Comparison of ENCODE assay signal across 10 mouse cellular contexts in genomic region chr11:97802495-97802894, GRCm38 (mm10). TPM values are rescaled to one million over a fixed set of nuclear protein-coding genes. Genes with fewer than 3 reads are reported as not detected.
DNase-seq lines count a peak whose midpoint lies in the region; ATAC-seq and TF ChIP-seq lines count a peak whose summit lies in the region.
"Had no signal": no experiment of that assay in that cellular context is flagged by ENCODE, and none has a peak within 500 bp of the region (broad histone marks: within the 10 kb centered on the region; RNA-seq: fewer than 3 reads in every experiment).

No protein-coding gene starts in this region.

- TF ChIP-seq POLR2A in bone marrow macrophage, adult 2 months (IDR thresholded peaks at IDR 0.05; ENCODE audit: borderline replicate concordance, low read depth, low read length), result no peak

- H3K9ac ChIP-seq in hindbrain, embryonic 13.5 days, result no peak overlapping the region
- no peak overlapping the region for H3K9ac ChIP-seq in hindbrain, embryonic 11.5 days (ENCODE audit: low read depth, low read length)
- no peak overlapping the region for H3K9ac ChIP-seq in hindbrain, embryonic 14.5 days
- H3K9ac ChIP-seq in midbrain, embryonic 14.5 days (replicated peaks; ENCODE audit: low read length), result 0 out of 2 replicates have a peak overlapping the region, but pooled peaks have one; percentile 4

- H3K4me1 ChIP-seq in hindbrain, embryonic 13.5 days (replicated peaks), result peaks cover 67% of the 10 kb centered on the region
- peaks cover 19% of the 10 kb centered on the region for H3K4me1 ChIP-seq in hindbrain, embryonic 11.5 days (replicated peaks; ENCODE audit: control insufficient read depth, insufficient read depth, low read length)
- peaks cover 46% of the 10 kb centered on the region for H3K4me1 ChIP-seq in bone marrow macrophage, adult 2 months (ENCODE audit: control insufficient read depth, insufficient read depth, low read length)
- peaks cover 53% of the 10 kb centered on the region for H3K4me1 ChIP-seq in hindbrain, embryonic 14.5 days (replicated peaks; ENCODE audit: control insufficient read depth, insufficient read depth, low read length)
- peaks cover 47% of the 10 kb centered on the region for H3K4me1 ChIP-seq in midbrain, embryonic 14.5 days (ENCODE audit: control insufficient read depth, insufficient read depth, low read length)

- H3K36me3 ChIP-seq in hindbrain, embryonic 13.5 days, result peaks cover 8% of the 10 kb centered on the region
- H3K36me3 ChIP-seq in hindbrain, embryonic 11.5 days (ENCODE audit: control insufficient read depth, insufficient read depth, low read length), result 0 out of 2 replicates have a peak, but pooled peaks cover 2% of the 10 kb centered on the region
- peaks cover 7% of the 10 kb centered on the region for H3K36me3 ChIP-seq in hindbrain, embryonic 14.5 days (replicated peaks; ENCODE audit: control insufficient read depth, insufficient read depth)
- peaks cover 8% of the 10 kb centered on the region for H3K36me3 ChIP-seq in midbrain, embryonic 14.5 days (ENCODE audit: control insufficient read depth, insufficient read depth, low read length)

- no peaks in the 10 kb centered on the region for H3K9me3 ChIP-seq in hindbrain, embryonic 13.5 days
- H3K9me3 ChIP-seq in hindbrain, embryonic 11.5 days (ENCODE audit: control insufficient read depth, low read length), result no peaks in the 10 kb centered on the region
- no peaks in the 10 kb centered on the region for H3K9me3 ChIP-seq in hindbrain, embryonic 14.5 days (ENCODE audit: control insufficient read depth, low read length)
- H3K9me3 ChIP-seq in midbrain, embryonic 14.5 days (ENCODE audit: control insufficient read depth, low read length), result no peaks in the 10 kb centered on the region

- no peak for ATAC-seq in hindbrain, embryonic 13.5 days (ENCODE audit: low FRiP score)
- no peak for ATAC-seq in hindbrain, embryonic 11.5 days (ENCODE audit: low FRiP score)
- ATAC-seq in hindbrain, embryonic 14.5 days (ENCODE audit: low FRiP score), result no peak
- ATAC-seq in midbrain, embryonic 14.5 days (ENCODE audit: low FRiP score, low TSS enrichment), result no peak

- H3K4me3 ChIP-seq in hindbrain, embryonic 13.5 days, result no peak overlapping the region; the same call in 1 of the 2 replicates
- no peak overlapping the region for H3K4me3 ChIP-seq in hindbrain, embryonic 11.5 days (ENCODE audit: low read depth, low read length)
- H3K4me3 ChIP-seq in bone marrow macrophage, adult 2 months (ENCODE audit: insufficient read depth, low read length), result no peak overlapping the region
- H3K4me3 ChIP-seq in hindbrain, embryonic 14.5 days (replicated peaks; ENCODE audit: low read length), result no peak overlapping the region
- peak overlapping the region; percentile 90; the same call in 1 of the 2 replicates for H3K4me3 ChIP-seq in midbrain, embryonic 14.5 days (replicated peaks; ENCODE audit: low read depth, low read length)

- TF ChIP-seq CTCF in bone marrow macrophage, adult 2 months (IDR thresholded peaks at IDR 0.05; ENCODE audit: low read depth, low read length), result no peak

- WGBS in hindbrain, embryonic 13.5 days, result 44% methylated on average over 6 of the region's 6 CpGs
- 50% methylated on average over 6 of the region's 6 CpGs for WGBS in hindbrain, embryonic 11.5 days
- 53% methylated on average over 5 of the region's 6 CpGs for WGBS in hindbrain, embryonic 14.5 days
- WGBS in midbrain, embryonic 14.5 days, result 50% methylated on average over 6 of the region's 6 CpGs

- no peaks in the 10 kb centered on the region for H3K27me3 ChIP-seq in hindbrain, embryonic 13.5 days
- no peaks in the 10 kb centered on the region for H3K27me3 ChIP-seq in hindbrain, embryonic 11.5 days (ENCODE audit: control insufficient read depth, insufficient read depth, low read length)
- H3K27me3 ChIP-seq in hindbrain, embryonic 14.5 days (ENCODE audit: control insufficient read depth, insufficient read depth, low read length), result no peaks in the 10 kb centered on the region
- H3K27me3 ChIP-seq in midbrain, embryonic 14.5 days (ENCODE audit: control insufficient read depth, insufficient read depth, low read length), result no peaks in the 10 kb centered on the region

- peak overlapping the region; percentile 87 for H3K4me2 ChIP-seq in hindbrain, embryonic 13.5 days
- no peak overlapping the region for H3K4me2 ChIP-seq in hindbrain, embryonic 11.5 days (replicated peaks; ENCODE audit: low read depth, low read length)
- peak overlapping the region; percentile 91 for H3K4me2 ChIP-seq in hindbrain, embryonic 14.5 days (replicated peaks)
- peak overlapping the region; percentile 72 for H3K4me2 ChIP-seq in midbrain, embryonic 14.5 days (ENCODE audit: low read length)

- no peak for DNase-seq in hindbrain, embryonic 11.5 days (ENCODE audit: low spot score)
- DNase-seq in hindbrain, embryonic 14.5 days (ENCODE audit: low spot score), result no peak
- DNase-seq in midbrain, embryonic 14.5 days, result no peak
- DNase-seq in cerebellum, adult 9-10 months, result no peak
- DNase-seq in cerebellum, adult 11 months, result no peak
- no peak for DNase-seq in urinary bladder, postnatal 4 days (ENCODE audit: low spot score in 2 of 2)
- DNase-seq: lung, postnatal 14 days; right cerebral cortex, postnatal 25 days had no signal

- H3K27ac ChIP-seq in hindbrain, embryonic 13.5 days, result no peak overlapping the region
- H3K27ac ChIP-seq in hindbrain, embryonic 11.5 days (ENCODE audit: low read depth, low read length), result no peak overlapping the region
- H3K27ac ChIP-seq in bone marrow macrophage, adult 2 months (ENCODE audit: insufficient read depth, low read depth, low read length), result 0 out of 2 replicates have a peak overlapping the region, but pooled peaks have one; percentile 12
- no peak overlapping the region for H3K27ac ChIP-seq in hindbrain, embryonic 14.5 days
- H3K27ac ChIP-seq in midbrain, embryonic 14.5 days (replicated peaks; ENCODE audit: low read depth, low read length), result no peak overlapping the region

RNA-seq across cellular contexts. Expression of gene Lasp1, which starts 3.7 kb away (rescaled TPM):
- 131 and 137 TPM in 2 replicates for polyA plus RNA-seq in hindbrain, embryonic 13.5 days (2015; fragmentation: Nextera tagmentation; extraction: Ambion mirVana)
- 45.8 and 61.1 TPM in 2 replicates for polyA plus RNA-seq in hindbrain, embryonic 11.5 days (2014; fragmentation: Nextera tagmentation; extraction: Ambion mirVana)
- 194 and 201 TPM in 2 replicates for polyA plus RNA-seq in bone marrow macrophage, adult 2 months (2012; ENCODE audit: insufficient read depth, insufficient read length, missing spikeins)
- polyA plus RNA-seq in hindbrain, embryonic 14.5 days (2014; fragmentation: Nextera tagmentation; extraction: Ambion mirVana), result 110 and 126 TPM in 2 replicates
- polyA plus RNA-seq in midbrain, embryonic 14.5 days (2014; fragmentation: Nextera tagmentation; extraction: Ambion mirVana), result 114 and 138 TPM in 2 replicates

RNA-seq across cellular contexts. Expression of gene Rpl23, which starts 20.3 kb away (rescaled TPM):
- 369 and 380 TPM in 2 replicates for polyA plus RNA-seq in hindbrain, embryonic 13.5 days (2015; fragmentation: Nextera tagmentation; extraction: Ambion mirVana)
- 437 and 458 TPM in 2 replicates for polyA plus RNA-seq in hindbrain, embryonic 11.5 days (2014; fragmentation: Nextera tagmentation; extraction: Ambion mirVana)
- 854 and 1,184 TPM in 2 replicates for polyA plus RNA-seq in bone marrow macrophage, adult 2 months (2012; ENCODE audit: insufficient read depth, insufficient read length, missing spikeins)
- polyA plus RNA-seq in hindbrain, embryonic 14.5 days (2014; fragmentation: Nextera tagmentation; extraction: Ambion mirVana), result 324 and 419 TPM in 2 replicates
- polyA plus RNA-seq in midbrain, embryonic 14.5 days (2014; fragmentation: Nextera tagmentation; extraction: Ambion mirVana), result 363 and 413 TPM in 2 replicates

RNA-seq across cellular contexts. Expression of gene 1700001P01Rik, which starts 26.8 kb away (rescaled TPM):
- polyA plus RNA-seq in hindbrain, embryonic 13.5 days (2015; fragmentation: Nextera tagmentation; extraction: Ambion mirVana), result 0.68 and 0.79 TPM in 2 replicates
- polyA plus RNA-seq in hindbrain, embryonic 11.5 days (2014; fragmentation: Nextera tagmentation; extraction: Ambion mirVana), result 0.39 and 0.60 TPM in 2 replicates
- not detected in 2 replicates for polyA plus RNA-seq in bone marrow macrophage, adult 2 months (2012; ENCODE audit: insufficient read depth, insufficient read length, missing spikeins)
- 0.68 TPM in 1 of 2 replicates, not detected in the other for polyA plus RNA-seq in hindbrain, embryonic 14.5 days (2014; fragmentation: Nextera tagmentation; extraction: Ambion mirVana)
- not detected in 2 replicates for polyA plus RNA-seq in midbrain, embryonic 14.5 days (2014; fragmentation: Nextera tagmentation; extraction: Ambion mirVana)

RNA-seq across cellular contexts. Expression of gene Cwc25, which starts 36.1 kb away (rescaled TPM):
- 17.6 and 18.3 TPM in 2 replicates for polyA plus RNA-seq in hindbrain, embryonic 13.5 days (2015; fragmentation: Nextera tagmentation; extraction: Ambion mirVana)
- 13.1 and 17.0 TPM in 2 replicates for polyA plus RNA-seq in hindbrain, embryonic 11.5 days (2014; fragmentation: Nextera tagmentation; extraction: Ambion mirVana)
- polyA plus RNA-seq in bone marrow macrophage, adult 2 months (2012; ENCODE audit: insufficient read depth, insufficient read length, missing spikeins), result 19.1 and 19.8 TPM in 2 replicates
- 8.1 and 11.2 TPM in 2 replicates for polyA plus RNA-seq in hindbrain, embryonic 14.5 days (2014; fragmentation: Nextera tagmentation; extraction: Ambion mirVana)
- 10.9 and 13.2 TPM in 2 replicates for polyA plus RNA-seq in midbrain, embryonic 14.5 days (2014; fragmentation: Nextera tagmentation; extraction: Ambion mirVana)

RNA-seq across cellular contexts. Expression of gene B230217C12Rik, which starts 38.1 kb away (rescaled TPM):
- 28.9 and 29.2 TPM in 2 replicates for polyA plus RNA-seq in hindbrain, embryonic 13.5 days (2015; fragmentation: Nextera tagmentation; extraction: Ambion mirVana)
- 15.1 TPM in 2 replicates for polyA plus RNA-seq in hindbrain, embryonic 11.5 days (2014; fragmentation: Nextera tagmentation; extraction: Ambion mirVana)
- polyA plus RNA-seq in bone marrow macrophage, adult 2 months (2012; ENCODE audit: insufficient read depth, insufficient read length, missing spikeins), result 1.8 and 2.4 TPM in 2 replicates
- polyA plus RNA-seq in hindbrain, embryonic 14.5 days (2014; fragmentation: Nextera tagmentation; extraction: Ambion mirVana), result 38.2 and 38.8 TPM in 2 replicates
- polyA plus RNA-seq in midbrain, embryonic 14.5 days (2014; fragmentation: Nextera tagmentation; extraction: Ambion mirVana), result 32.4 and 36.5 TPM in 2 replicates
